Mouse (Mus musculus): Measurements from ENCODE around the gene Zfp217. TPM values are rescaled to one million over a fixed set of nuclear protein-coding genes. Genes with fewer than 3 reads are reported as not detected.
A peak's percentile ranks its signal among the peaks of the same experiment; 100 is the strongest.

Zfp217 gene
- total and polyA plus RNA-seq, 2 experiments from 2014 or later: 2.1 to 10.1 TPM

GRCm38 (mm10) chr2:170116704-170117281, 31.1 kb downstream of the Zfp217 start:
- no peaks in the 10 kb centered on the region for H3K27me3 ChIP-seq (ENCODE audit: control insufficient read depth, insufficient read depth, low read length)
- no peaks in the 10 kb centered on the region for H3K4me1 ChIP-seq (ENCODE audit: control insufficient read depth, insufficient read depth)
- H3K9ac ChIP-seq (replicated peaks; ENCODE audit: low read depth, low read length): no peak overlapping the region
- no peak overlapping the region for H3K4me2 ChIP-seq (ENCODE audit: low read depth, low read length)
- H3K36me3 ChIP-seq (replicated peaks; ENCODE audit: control insufficient read depth, insufficient read depth, low read length): peaks cover 82% of the 10 kb centered on the region
- TF ChIP-seq CTCF (IDR thresholded peaks at IDR 0.05; ENCODE audit: low read depth) (peak; percentile 83), EP300 (IDR thresholded peaks at IDR 0.05; ENCODE audit: low read depth) (no peak)
- H3K27ac ChIP-seq (ENCODE audit: low read depth): peak overlapping the region; percentile 18
- ATAC-seq (ENCODE audit: insufficient read depth, low read depth): no peak
- 32% methylated on average over 4 of the region's 4 CpGs for WGBS
- H3K4me3 ChIP-seq (ENCODE audit: low read depth, low read length): no peak overlapping the region
- no peaks in the 10 kb centered on the region for H3K9me3 ChIP-seq (replicated peaks; ENCODE audit: control insufficient read depth, low read length)
- DNase-seq (ENCODE audit: low spot score): peak; percentile 49

- Histone ChIP-seq H3K27ac (ENCODE audit: low read depth) (no peak overlapping the region), H3K9ac (replicated peaks; ENCODE audit: low read depth, low read length) (no peak overlapping the region), H3K4me2 (ENCODE audit: low read depth, low read length) (no peak overlapping the region), H3K27me3 (ENCODE audit: control insufficient read depth, insufficient read depth, low read length) (no peaks in the 10 kb centered on the region), H3K9me3 (replicated peaks; ENCODE audit: control insufficient read depth, low read length) (no peaks in the 10 kb centered on the region), H3K4me1 (ENCODE audit: control insufficient read depth, insufficient read depth) (no peaks in the 10 kb centered on the region), H3K36me3 (replicated peaks; ENCODE audit: control insufficient read depth, insufficient read depth, low read length) (peaks cover 79% of the 10 kb centered on the region), H3K4me3 (ENCODE audit: low read depth, low read length) (no peak overlapping the region)
- WGBS: 79% methylated on average over 8 of the region's 8 CpGs
- DNase-seq (ENCODE audit: low spot score): no peak
- TF ChIP-seq EP300 (IDR thresholded peaks at IDR 0.05; ENCODE audit: low read depth) (no peak), CTCF (IDR thresholded peaks at IDR 0.05; ENCODE audit: low read depth) (no peak)
- ATAC-seq (ENCODE audit: insufficient read depth, low read depth): no peak
These were observed 37.6 kb downstream of the Zfp217 start for GRCm38 (mm10) chr2:170110306-170110705.

GRCm38 (mm10) chr2:170109528-170109927, 38.4 kb downstream of the Zfp217 start:
- H3K9me3 ChIP-seq (replicated peaks; ENCODE audit: control insufficient read depth, low read length): no peaks in the 10 kb centered on the region
- no peak overlapping the region for H3K9ac ChIP-seq (replicated peaks; ENCODE audit: low read depth, low read length)
- no peak for DNase-seq (ENCODE audit: low spot score)
- H3K4me1 ChIP-seq (ENCODE audit: control insufficient read depth, insufficient read depth): no peaks in the 10 kb centered on the region
- TF ChIP-seq EP300 (IDR thresholded peaks at IDR 0.05; ENCODE audit: low read depth): no peak
- TF ChIP-seq CTCF (IDR thresholded peaks at IDR 0.05; ENCODE audit: low read depth): no peak
- no peak overlapping the region for H3K27ac ChIP-seq (ENCODE audit: low read depth)
- no peak overlapping the region for H3K4me3 ChIP-seq (ENCODE audit: low read depth, low read length)
- H3K27me3 ChIP-seq (ENCODE audit: control insufficient read depth, insufficient read depth, low read length): no peaks in the 10 kb centered on the region
- H3K4me2 ChIP-seq (ENCODE audit: low read depth, low read length): no peak overlapping the region
- H3K36me3 ChIP-seq (replicated peaks; ENCODE audit: control insufficient read depth, insufficient read depth, low read length): peaks cover 71% of the 10 kb centered on the region
- no peak for ATAC-seq (ENCODE audit: insufficient read depth, low read depth)
- 54% methylated on average over 5 of the region's 5 CpGs for WGBS

GRCm38 (mm10) chr2:170107791-170108190, 40.1 kb downstream of the Zfp217 start:
- Histone ChIP-seq H3K4me1 (ENCODE audit: control insufficient read depth, insufficient read depth) (no peaks in the 10 kb centered on the region), H3K4me3 (ENCODE audit: low read depth, low read length) (no peak overlapping the region), H3K9ac (replicated peaks; ENCODE audit: low read depth, low read length) (no peak overlapping the region), H3K9me3 (replicated peaks; ENCODE audit: control insufficient read depth, low read length) (no peaks in the 10 kb centered on the region), H3K36me3 (replicated peaks; ENCODE audit: control insufficient read depth, insufficient read depth, low read length) (peaks cover 54% of the 10 kb centered on the region), H3K27ac (ENCODE audit: low read depth) (no peak overlapping the region), H3K4me2 (ENCODE audit: low read depth, low read length) (no peak overlapping the region), H3K27me3 (ENCODE audit: control insufficient read depth, insufficient read depth, low read length) (no peaks in the 10 kb centered on the region)
- WGBS: 76% methylated on average over 3 of the region's 3 CpGs
- TF ChIP-seq CTCF (IDR thresholded peaks at IDR 0.05; ENCODE audit: low read depth) (no peak), EP300 (IDR thresholded peaks at IDR 0.05; ENCODE audit: low read depth) (no peak)
- no peak for ATAC-seq (ENCODE audit: insufficient read depth, low read depth)
- no peak for DNase-seq (ENCODE audit: low spot score)

GRCm38 (mm10) chr2:170106000-170106399, 41.9 kb downstream of the Zfp217 start:
- Histone ChIP-seq H3K36me3 (replicated peaks; ENCODE audit: control insufficient read depth, insufficient read depth, low read length) (peaks cover 38% of the 10 kb centered on the region), H3K4me3 (ENCODE audit: low read depth, low read length) (no peak overlapping the region), H3K27me3 (ENCODE audit: control insufficient read depth, insufficient read depth, low read length) (no peaks in the 10 kb centered on the region), H3K9ac (replicated peaks; ENCODE audit: low read depth, low read length) (no peak overlapping the region), H3K27ac (ENCODE audit: low read depth) (no peak overlapping the region), H3K4me1 (ENCODE audit: control insufficient read depth, insufficient read depth) (no peaks in the 10 kb centered on the region), H3K9me3 (replicated peaks; ENCODE audit: control insufficient read depth, low read length) (no peaks in the 10 kb centered on the region), H3K4me2 (ENCODE audit: low read depth, low read length) (no peak overlapping the region)
- DNase-seq (ENCODE audit: low spot score) (no peak), ATAC-seq (ENCODE audit: insufficient read depth, low read depth) (no peak)
- no peak for TF ChIP-seq CTCF (IDR thresholded peaks at IDR 0.05; ENCODE audit: low read depth)
- TF ChIP-seq EP300 (IDR thresholded peaks at IDR 0.05; ENCODE audit: low read depth): no peak
- 78% methylated on average over 9 of the region's 9 CpGs for WGBS

GRCm38 (mm10) chr2:170104396-170104795, 43.5 kb downstream of the Zfp217 start:
- Histone ChIP-seq H3K4me1 (ENCODE audit: control insufficient read depth, insufficient read depth) (no peaks in the 10 kb centered on the region), H3K9me3 (replicated peaks; ENCODE audit: control insufficient read depth, low read length) (no peaks in the 10 kb centered on the region), H3K9ac (replicated peaks; ENCODE audit: low read depth, low read length) (no peak overlapping the region), H3K27ac (ENCODE audit: low read depth) (no peak overlapping the region), H3K4me3 (ENCODE audit: low read depth, low read length) (no peak overlapping the region), H3K36me3 (replicated peaks; ENCODE audit: control insufficient read depth, insufficient read depth, low read length) (peaks cover 22% of the 10 kb centered on the region; the same call in 1 of the 2 replicates), H3K4me2 (ENCODE audit: low read depth, low read length) (no peak overlapping the region), H3K27me3 (ENCODE audit: control insufficient read depth, insufficient read depth, low read length) (no peaks in the 10 kb centered on the region)
- no peak for DNase-seq (ENCODE audit: low spot score)
- 84% methylated on average over 6 of the region's 6 CpGs for WGBS
- no peak for ATAC-seq (ENCODE audit: insufficient read depth, low read depth)
- TF ChIP-seq CTCF (IDR thresholded peaks at IDR 0.05; ENCODE audit: low read depth) (no peak), EP300 (IDR thresholded peaks at IDR 0.05; ENCODE audit: low read depth) (no peak)

Measured in heart, postnatal 0 days (tissue).